In genomic region chr1:125639501-125640253, GRCm38 (mm10) we compare ENCODE assay signal across 9 mouse cellular contexts. TPM values are rescaled to one million over a fixed set of nuclear protein-coding genes. Genes with fewer than 3 reads are reported as not detected.
DNase-seq lines count a peak whose midpoint lies in the region; ATAC-seq lines count a peak whose summit lies in the region.
"Had no signal": no experiment of that assay in that cellular context is flagged by ENCODE, and none has a peak within 500 bp of the region (broad histone marks: within the 10 kb centered on the region; RNA-seq: fewer than 3 reads in every experiment).

No protein-coding gene starts in this region.

- no peak overlapping the region for H3K4me3 ChIP-seq in hindbrain, embryonic 11.5 days (ENCODE audit: low read depth, low read length)
- no peak overlapping the region for H3K4me3 ChIP-seq in hindbrain, embryonic 10.5 days

- WGBS in hindbrain, embryonic 11.5 days: 54% methylated on average over 8 of the region's 8 CpGs
- WGBS in hindbrain, embryonic 10.5 days: 68% methylated on average over 8 of the region's 8 CpGs

- no peaks in the 10 kb centered on the region for H3K4me1 ChIP-seq in hindbrain, embryonic 11.5 days (replicated peaks; ENCODE audit: control insufficient read depth, insufficient read depth, low read length)
- peaks cover 8% of the 10 kb centered on the region for H3K4me1 ChIP-seq in hindbrain, embryonic 10.5 days (replicated peaks)

- no peak overlapping the region for H3K4me2 ChIP-seq in hindbrain, embryonic 11.5 days (replicated peaks; ENCODE audit: low read depth, low read length)

- no peak overlapping the region for H3K27ac ChIP-seq in hindbrain, embryonic 11.5 days (ENCODE audit: low read depth, low read length)
- no peak overlapping the region for H3K27ac ChIP-seq in hindbrain, embryonic 10.5 days

- H3K36me3 ChIP-seq in hindbrain, embryonic 11.5 days (ENCODE audit: control insufficient read depth, insufficient read depth, low read length): no peaks in the 10 kb centered on the region
- H3K36me3 ChIP-seq in hindbrain, embryonic 10.5 days: no peaks in the 10 kb centered on the region

- no peak overlapping the region for H3K9ac ChIP-seq in hindbrain, embryonic 11.5 days (ENCODE audit: low read depth, low read length)

- no peak for ATAC-seq in hindbrain, embryonic 11.5 days (ENCODE audit: low FRiP score)

- DNase-seq in hindbrain, embryonic 11.5 days (ENCODE audit: low spot score): peak; percentile 3
- no peak for DNase-seq in hindbrain, embryonic 10.5 days (ENCODE audit: low spot score)
- DNase-seq in right cerebral cortex, postnatal 10 days (ENCODE audit: low spot score in 2 of 2): peak; percentile 42 to 47
- no peak for DNase-seq in right cerebral cortex, adult 18-20 months
- peak; percentile 84 for DNase-seq in fibroblast of lung, adult 2 months (ENCODE audit: low read depth)
- DNase-seq in mesoderm, embryonic 11.5 days (ENCODE audit: low read depth, low spot score): peak; percentile 4
- DNase-seq in embryo, embryonic 10 days (ENCODE audit: low spot score): no peak
- no peak for DNase-seq in kidney, adult 11 months

- no peaks in the 10 kb centered on the region for H3K9me3 ChIP-seq in hindbrain, embryonic 11.5 days (ENCODE audit: control insufficient read depth, low read length)
- H3K9me3 ChIP-seq in hindbrain, embryonic 10.5 days: no peaks in the 10 kb centered on the region

- H3K27me3 ChIP-seq in hindbrain, embryonic 11.5 days (ENCODE audit: control insufficient read depth, insufficient read depth, low read length): no peaks in the 10 kb centered on the region
- no peaks in the 10 kb centered on the region for H3K27me3 ChIP-seq in hindbrain, embryonic 10.5 days (ENCODE audit: insufficient read depth, poor library complexity, severe bottlenecking)

RNA-seq across cellular contexts. Expression of gene Gpr39, which starts 37.1 kb away (rescaled TPM):
- polyA plus RNA-seq in hindbrain, embryonic 11.5 days (2014; fragmentation: Nextera tagmentation; extraction: Ambion mirVana): 0.10 and 0.22 TPM in 2 replicates
- polyA plus RNA-seq in hindbrain, embryonic 10.5 days (2016; fragmentation: Nextera tagmentation; extraction: Ambion mirVana): 0.20 TPM in 1 of 2 replicates, not detected in the other
- polyA plus RNA-seq: neural tube, embryonic 11.5 days had no signal

Comparison
In these comparisons a context has a peak if more than half of its experiments do, and no peak if none do; other contexts are left out.
1. DNase-seq: peak in hindbrain, embryonic 11.5 days (single experiment), right cerebral cortex, postnatal 10 days (2 of 2), fibroblast of lung, adult 2 months (single experiment) and mesoderm, embryonic 11.5 days (single experiment); none in hindbrain, embryonic 10.5 days (single experiment), right cerebral cortex, adult 18-20 months (single experiment), embryo, embryonic 10 days (single experiment) and kidney, adult 11 months (single experiment).